Mouse (Mus musculus): ENCODE measurements at regions not wholly inside any gene's neighbourhood (a gene's known extent, or its start where the extent isn't known, plus 50 kb on each side); places are given as distances from the start of the nearest gene placed in this dataset.

- TF ChIP-seq MYC (IDR thresholded peaks at IDR 0.05; ENCODE audit: low read depth, low read length): no peak
- no peak for TF ChIP-seq POLR2A (IDR thresholded peaks at IDR 0.05; ENCODE audit: low read depth, low read length)
- no peak for TF ChIP-seq RAD21 (IDR thresholded peaks at IDR 0.05; ENCODE audit: low read depth, low read length)
Measured at GRCm38 (mm10) chr12:45733661-45734060, 659.2 kb upstream of the Stxbp6 start.

All from CH12.LX (cell line).